Mouse (Mus musculus): ENCODE measurements around the gene Jph3.

Jph3 gene

GRCm38 (mm10) chr8:121730170-121730569, 747 bp downstream of the Jph3 start:
- no peak for ATAC-seq (ENCODE audit: low TSS enrichment)

- no peak for ATAC-seq (ENCODE audit: low TSS enrichment)
Observed at GRCm38 (mm10) chr8:121730646-121731045, 1.2 kb downstream of the Jph3 start.

- no peak for ATAC-seq (ENCODE audit: low TSS enrichment)
Observed at GRCm38 (mm10) chr8:121731060-121731459, 1.6 kb downstream of the Jph3 start.

- ATAC-seq (ENCODE audit: low TSS enrichment): peak; percentile 62
Observed at GRCm38 (mm10) chr8:121731471-121732333, 2.3 kb downstream of the Jph3 start.

GRCm38 (mm10) chr8:121732334-121732665, 2.9 kb downstream of the Jph3 start:
- ATAC-seq (ENCODE audit: low TSS enrichment): no peak

- ATAC-seq (ENCODE audit: low TSS enrichment): peak; percentile 64
Observed at GRCm38 (mm10) chr8:121734262-121734661, 4.8 kb downstream of the Jph3 start.

- ATAC-seq (ENCODE audit: low TSS enrichment): no peak
Observed at GRCm38 (mm10) chr8:121736236-121736635, 6.8 kb downstream of the Jph3 start.

GRCm38 (mm10) chr8:121740721-121741120, 11.3 kb downstream of the Jph3 start:
- peak; percentile 80; the same call in 1 of the 2 replicates for ATAC-seq (ENCODE audit: low TSS enrichment)

- ATAC-seq (ENCODE audit: low TSS enrichment): no peak
Observed at GRCm38 (mm10) chr8:121749501-121749900, 20.1 kb downstream of the Jph3 start.

- no peak for ATAC-seq (ENCODE audit: low TSS enrichment)
Observed at GRCm38 (mm10) chr8:121750512-121750911, 21.1 kb downstream of the Jph3 start.

GRCm38 (mm10) chr8:121751407-121751806, 22.0 kb downstream of the Jph3 start:
- no peak for ATAC-seq (ENCODE audit: low TSS enrichment)

- ATAC-seq (ENCODE audit: low TSS enrichment): peak; percentile 60
Observed at GRCm38 (mm10) chr8:121758470-121758869, 29.0 kb downstream of the Jph3 start.

GRCm38 (mm10) chr8:121760484-121760883, 31.1 kb downstream of the Jph3 start:
- no peak for ATAC-seq (ENCODE audit: low TSS enrichment)

GRCm38 (mm10) chr8:121761480-121761879, 32.1 kb downstream of the Jph3 start:
- ATAC-seq (ENCODE audit: low TSS enrichment): no peak

GRCm38 (mm10) chr8:121762999-121763699, 33.7 kb downstream of the Jph3 start:
- no peak for ATAC-seq (ENCODE audit: low TSS enrichment)

- ATAC-seq (ENCODE audit: low TSS enrichment): no peak
Observed at GRCm38 (mm10) chr8:121763700-121764013, 34.2 kb downstream of the Jph3 start.

- ATAC-seq (ENCODE audit: low TSS enrichment): peak; percentile 53; the same call in 1 of the 2 replicates
Observed at GRCm38 (mm10) chr8:121765594-121766138, 36.2 kb downstream of the Jph3 start.

GRCm38 (mm10) chr8:121769095-121769494, 39.7 kb downstream of the Jph3 start:
- ATAC-seq (ENCODE audit: low TSS enrichment): no peak

GRCm38 (mm10) chr8:121769621-121770020, 40.2 kb downstream of the Jph3 start:
- ATAC-seq (ENCODE audit: low TSS enrichment): no peak

GRCm38 (mm10) chr8:121770845-121771752, 41.7 kb downstream of the Jph3 start:
- peak; percentile 60 for ATAC-seq (ENCODE audit: low TSS enrichment)

GRCm38 (mm10) chr8:121773876-121774275, 44.5 kb downstream of the Jph3 start:
- ATAC-seq (ENCODE audit: low TSS enrichment): no peak

GRCm38 (mm10) chr8:121782493-121782892, 53.1 kb downstream of the Jph3 start:
- ATAC-seq (ENCODE audit: low TSS enrichment): no peak

Data from frontal cortex, adult (tissue).